Mouse (Mus musculus): ENCODE data around the gene Hdac4.

GRCm38 (mm10) chr1:92030541-92030940 lies 165.0 kb downstream of the Hdac4 start:
- no peak for TF ChIP-seq GATA1 (IDR thresholded peaks at IDR 0.05; ENCODE audit: low read length)
- no peak for TF ChIP-seq TAL1 (IDR thresholded peaks at IDR 0.05; ENCODE audit: low read length)
